Mouse (Mus musculus) midbrain, postnatal 0 days (tissue): Measurements from ENCODE around the gene Sufu. TPM values are rescaled to one million over a fixed set of nuclear protein-coding genes. Genes with fewer than 3 reads are reported as not detected.

ENCODE experiments used
- ATAC-seq: fragments of 200-750 bp; cut with Nextera tagmentation; 2 replicates; pipeline ENCODE4 v1.8.0; 2017; ENCODE audit warnings: moderate number of reproducible peaks, mild to moderate bottlenecking, moderate TSS enrichment, moderate library complexity; ENCODE audit not compliant: low FRiP score
- DNase-seq: peaks from one replicate; pipeline ENCODE4 v3.0.0-alpha.2; 2015; ENCODE audit warnings: low spot score
- H3K27ac ChIP-seq: fragments of 300-500 bp; sonication (generic); 2 replicates; pipeline ENCODE4 v1.5.1; 2014; ENCODE audit warnings: low read depth, mild to moderate bottlenecking, low read length, mixed read lengths
- H3K27me3 ChIP-seq: fragments of 300-500 bp; sonication (generic); 2 replicates; pipeline ENCODE4 v1.6.1; 2014; ENCODE audit warnings: low read length, control low read depth, mixed read lengths; ENCODE audit not compliant: insufficient read depth
- H3K36me3 ChIP-seq: fragments of 300-500 bp; sonication (generic); 2 replicates; pipeline ENCODE4 v1.6.1; 2014; ENCODE audit warnings: low read length, control low read depth, mixed read lengths; ENCODE audit not compliant: insufficient read depth
- H3K4me1 ChIP-seq: fragments of 300-500 bp; sonication (generic); 2 replicates; pipeline ENCODE4 v1.6.1; 2014; ENCODE audit warnings: mild to moderate bottlenecking, control low read depth, antibody characterized with exemption, low read length, mixed read lengths; ENCODE audit not compliant: insufficient read depth
- H3K4me2 ChIP-seq: fragments of 300-500 bp; sonication (generic); 2 replicates; pipeline ENCODE4 v1.6.1; 2014; ENCODE audit warnings: low read depth, mild to moderate bottlenecking, low read length, mixed read lengths; ENCODE audit not compliant: poor library complexity, severe bottlenecking
- H3K4me3 ChIP-seq: fragments of 300-500 bp; sonication (generic); 2 replicates; pipeline ENCODE4 v1.5.1; 2014; ENCODE audit warnings: low read depth, mild to moderate bottlenecking, low read length, moderate library complexity
- H3K9ac ChIP-seq: fragments of 300-500 bp; sonication (generic); replicated peaks from 2 replicates; pipeline ENCODE4 v1.6.1; 2014; ENCODE audit warnings: mild to moderate bottlenecking, low read length, moderate library complexity, mixed read lengths; ENCODE audit not compliant: poor library complexity, severe bottlenecking
- H3K9me3 ChIP-seq: fragments of 300-500 bp; sonication (generic); 2 replicates; pipeline ENCODE4 v1.6.1; 2016; ENCODE audit warnings: low read length, control low read depth
- CTCF ChIP-seq: IDR thresholded peaks from 2 replicates; pipeline ENCODE4 v1.5.1; 2016; ENCODE audit warnings: antibody characterized with exemption, mild to moderate bottlenecking
- WGBS: fragments of 180-500 bp; shearing (Covaris S2); extraction: QIAGEN DNeasy Blood & Tissue Kit; methylation state at CpG from one replicate; pipeline ENCODE4 v1.1.7; 2014; 5-methylcytosine and 5-hydroxymethylcytosine counted together
- polyA plus RNA-seq: library from polyadenylated mRNA; unstranded; fragments of >200 nt; fragmentation: Nextera tagmentation; extraction: Ambion mirVana; gene quantifications from 2 replicates; pipeline ENCODE4 v1.2.1, GENCODE M21; 2015
- total RNA-seq: library from RNA; depleted of rRNA; stranded (reverse); fragments of >200 nt; gene quantifications from 2 replicates; pipeline ENCODE4 v1.2.3, GENCODE M21; 2014

Gene Sufu
- total and polyA plus RNA-seq, 2 experiments from 2014 or later = 11.5 to 13.2 TPM

- TF ChIP-seq CTCF = no peak
- no peak for ATAC-seq
- H3K4me2 ChIP-seq = no peak overlapping the region
- peaks cover 17% of the 10 kb centered on the region for H3K36me3 ChIP-seq
- H3K4me1 ChIP-seq = no peaks in the 10 kb centered on the region
- H3K4me3 ChIP-seq = no peak overlapping the region
- H3K27ac ChIP-seq = no peak overlapping the region
- WGBS = 78% methylated on average over 8 of the region's 8 CpGs
- no peaks in the 10 kb centered on the region for H3K27me3 ChIP-seq
- no peak overlapping the region for H3K9ac ChIP-seq
- H3K9me3 ChIP-seq = no peaks in the 10 kb centered on the region
- no peak for DNase-seq
These were observed 10.1 kb downstream of the Sufu start for GRCm38 (mm10) chr19:46406592-46407386.

GRCm38 (mm10) chr19:46409506-46409905 is 12.8 kb downstream of the Sufu start:
- WGBS = 83% methylated on average over 3 of the region's 3 CpGs
- DNase-seq (no peak), ATAC-seq (no peak)
- no peak overlapping the region for H3K27ac ChIP-seq
- no peak for TF ChIP-seq CTCF
- no peak overlapping the region for H3K4me3 ChIP-seq
- H3K9ac ChIP-seq = no peak overlapping the region
- H3K4me1 ChIP-seq = no peaks in the 10 kb centered on the region
- no peak overlapping the region for H3K4me2 ChIP-seq
- H3K36me3 ChIP-seq = no peaks in the 10 kb centered on the region; the same call in 1 of the 2 replicates
- H3K27me3 ChIP-seq = no peaks in the 10 kb centered on the region
- H3K9me3 ChIP-seq = no peaks in the 10 kb centered on the region

DNA sequence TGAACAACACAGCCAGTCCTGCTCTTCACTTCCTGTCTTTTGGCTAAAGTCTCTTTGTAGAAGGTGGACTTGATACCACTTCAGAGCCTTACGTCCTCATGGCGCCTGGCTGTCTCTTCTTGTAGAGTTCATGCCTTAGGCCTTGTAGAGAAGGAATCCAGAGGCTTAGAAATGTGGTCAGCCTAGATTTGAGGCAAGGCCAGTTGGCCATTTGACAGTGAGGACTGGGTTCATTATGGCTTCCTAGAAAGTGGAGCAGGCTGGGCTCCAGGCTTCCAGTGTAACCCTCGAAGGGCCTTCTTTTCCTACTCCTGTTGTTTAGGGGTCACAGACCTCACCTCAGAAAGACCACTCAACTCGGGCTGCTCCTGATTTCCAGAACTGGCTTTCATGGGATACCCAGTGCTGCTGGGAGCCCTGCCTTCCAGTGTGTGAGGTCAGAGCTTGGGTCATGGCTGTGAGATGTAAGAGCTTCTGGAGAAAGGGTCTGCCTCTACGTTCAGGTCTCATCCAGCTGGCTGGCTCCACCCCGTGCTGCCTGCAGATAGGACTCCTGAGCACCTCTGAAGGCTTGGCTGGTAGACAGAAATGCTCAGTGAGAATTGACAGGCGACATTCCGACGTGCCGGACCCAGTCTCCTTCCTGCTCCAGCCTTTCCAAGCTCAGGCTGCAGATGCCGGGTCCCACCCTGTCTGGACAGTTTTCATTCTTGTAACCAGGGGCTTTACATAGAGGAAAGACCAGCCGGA is 15.5 kb downstream of the Sufu start:
- H3K27ac ChIP-seq = no peak overlapping the region
- H3K9ac ChIP-seq = no peak overlapping the region
- H3K27me3 ChIP-seq = no peaks in the 10 kb centered on the region
- WGBS = 89% methylated on average over 12 of the region's 12 CpGs
- ATAC-seq = no peak
- no peaks in the 10 kb centered on the region for H3K9me3 ChIP-seq
- no peaks in the 10 kb centered on the region for H3K4me1 ChIP-seq
- H3K36me3 ChIP-seq = no peaks in the 10 kb centered on the region; the same call in 1 of the 2 replicates
- no peak for TF ChIP-seq CTCF
- no peak overlapping the region for H3K4me2 ChIP-seq
- no peak overlapping the region for H3K4me3 ChIP-seq
- no peak for DNase-seq

GRCm38 (mm10) chr19:46413969-46414368 is 17.3 kb downstream of the Sufu start:
- no peaks in the 10 kb centered on the region for H3K9me3 ChIP-seq
- no peaks in the 10 kb centered on the region for H3K27me3 ChIP-seq
- no peak for TF ChIP-seq CTCF
- DNase-seq (no peak), ATAC-seq (no peak)
- no peaks in the 10 kb centered on the region for H3K36me3 ChIP-seq
- no peaks in the 10 kb centered on the region for H3K4me1 ChIP-seq
- 94% methylated on average over 2 of the region's 2 CpGs for WGBS
- no peak overlapping the region for H3K27ac ChIP-seq
- no peak overlapping the region for H3K4me3 ChIP-seq
- H3K9ac ChIP-seq = no peak overlapping the region
- no peak overlapping the region for H3K4me2 ChIP-seq

GRCm38 (mm10) chr19:46414486-46414885 is 17.8 kb downstream of the Sufu start:
- ATAC-seq (no peak), DNase-seq (no peak)
- H3K4me3 ChIP-seq = no peak overlapping the region
- H3K27ac ChIP-seq = no peak overlapping the region
- TF ChIP-seq CTCF = no peak
- H3K9ac ChIP-seq = no peak overlapping the region
- H3K4me1 ChIP-seq = no peaks in the 10 kb centered on the region
- H3K36me3 ChIP-seq = no peaks in the 10 kb centered on the region
- H3K9me3 ChIP-seq = no peaks in the 10 kb centered on the region
- 94% methylated on average over 8 of the region's 8 CpGs for WGBS
- H3K27me3 ChIP-seq = no peaks in the 10 kb centered on the region
- no peak overlapping the region for H3K4me2 ChIP-seq

GRCm38 (mm10) chr19:46416276-46416675 is 19.6 kb downstream of the Sufu start:
- Histone ChIP-seq H3K9me3 (no peaks in the 10 kb centered on the region), H3K27ac (no peak overlapping the region), H3K27me3 (no peaks in the 10 kb centered on the region), H3K9ac (no peak overlapping the region), H3K4me1 (no peaks in the 10 kb centered on the region), H3K4me3 (no peak overlapping the region), H3K36me3 (no peaks in the 10 kb centered on the region), H3K4me2 (no peak overlapping the region)
- TF ChIP-seq CTCF = no peak
- no peak for DNase-seq
- WGBS = 71% methylated on average over 9 of the region's 9 CpGs
- no peak for ATAC-seq
